Mouse (Mus musculus): ENCODE data around the gene Gnai2. TPM values are rescaled to one million over a fixed set of nuclear protein-coding genes. Genes with fewer than 3 reads are reported as not detected.

The Gnai2 gene
- total RNA-seq, 2 experiments from 2014 or later, result 229 to 244 TPM

GRCm38 (mm10) chr9:107620954-107621353 is 14.2 kb downstream of the Gnai2 start:
- DNase-seq (ENCODE audit: extremely low spot score in 1 of 2, low spot score in 2 of 2), result no peak
- intact Hi-C loops (cut with DNase I), result no loop called here

GRCm38 (mm10) chr9:107619546-107619879 is 15.7 kb downstream of the Gnai2 start:
- intact Hi-C loops (cut with DNase I), result no loop called here
- no peak for DNase-seq (ENCODE audit: extremely low spot score in 1 of 2, low spot score in 2 of 2)

- DNase-seq (ENCODE audit: extremely low spot score in 1 of 2, low spot score in 2 of 2), result peak in 1 of 2 experiments; percentile 81
- intact Hi-C loops (cut with DNase I), result no loop called here
Measured at GRCm38 (mm10) chr9:107618778-107619545, 16.2 kb downstream of the Gnai2 start.

GRCm38 (mm10) chr9:107618098-107618497 is 17.1 kb downstream of the Gnai2 start:
- DNase-seq (ENCODE audit: extremely low spot score in 1 of 2, low spot score in 2 of 2), result no peak
- intact Hi-C loops (cut with DNase I), result no loop called here

GRCm38 (mm10) chr9:107617461-107617860 is 17.7 kb downstream of the Gnai2 start:
- intact Hi-C loops (cut with DNase I), result no loop called here
- no peak for DNase-seq (ENCODE audit: extremely low spot score in 1 of 2, low spot score in 2 of 2)

- no peak for DNase-seq (ENCODE audit: extremely low spot score in 1 of 2, low spot score in 2 of 2)
- intact Hi-C loops (cut with DNase I), result no loop called here
Measured at GRCm38 (mm10) chr9:107615035-107615434, 20.1 kb downstream of the Gnai2 start.

GRCm38 (mm10) chr9:107612945-107613569 is 22.1 kb downstream of the Gnai2 start:
- no peak for DNase-seq (ENCODE audit: extremely low spot score in 1 of 2, low spot score in 2 of 2)
- intact Hi-C loops (cut with DNase I), result no loop called here

- peak; percentile 97 to 99 for DNase-seq (ENCODE audit: extremely low spot score in 1 of 2, low spot score in 2 of 2)
- intact Hi-C loops (cut with DNase I), result no loop called here
Measured at GRCm38 (mm10) chr9:107612191-107612944, 22.8 kb downstream of the Gnai2 start.

- intact Hi-C loops (cut with DNase I), result no loop called here
- DNase-seq (ENCODE audit: extremely low spot score in 1 of 2, low spot score in 2 of 2), result no peak
Measured at GRCm38 (mm10) chr9:107611456-107612190, 23.5 kb downstream of the Gnai2 start.

GRCm38 (mm10) chr9:107609433-107609830 is 25.7 kb downstream of the Gnai2 start:
- intact Hi-C loops (cut with DNase I), result no loop called here
- no peak for DNase-seq (ENCODE audit: extremely low spot score in 1 of 2, low spot score in 2 of 2)

GRCm38 (mm10) chr9:107608741-107609432 is 26.3 kb downstream of the Gnai2 start, which contains the start of gene Sema3b:
Sema3b (minus strand) TSS chr9:107609229.
- intact Hi-C loops (cut with DNase I), result no loop called here

GRCm38 (mm10) chr9:107607653-107608245 is 27.4 kb downstream of the Gnai2 start:
- no peak for DNase-seq (ENCODE audit: extremely low spot score in 1 of 2, low spot score in 2 of 2)

More at GRCm38 (mm10) chr9:107608741-107609432, 26.3 kb downstream of the Gnai2 start, which contains the start of gene Sema3b:
- no peak for DNase-seq (ENCODE audit: extremely low spot score in 1 of 2, low spot score in 2 of 2)

GRCm38 (mm10) chr9:107607036-107607435 is 28.1 kb downstream of the Gnai2 start:
- no peak for DNase-seq (ENCODE audit: extremely low spot score in 1 of 2, low spot score in 2 of 2)
- intact Hi-C loops (cut with DNase I), result no loop called here

More at GRCm38 (mm10) chr9:107607653-107608245, 27.4 kb downstream of the Gnai2 start:
- intact Hi-C loops (cut with DNase I), result no loop called here

GRCm38 (mm10) chr9:107606591-107606990 is 28.6 kb downstream of the Gnai2 start:
- intact Hi-C loops (cut with DNase I), result no loop called here
- peak in 1 of 2 experiments; percentile 35 for DNase-seq (ENCODE audit: extremely low spot score in 1 of 2, low spot score in 2 of 2)

- no peak for DNase-seq (ENCODE audit: extremely low spot score in 1 of 2, low spot score in 2 of 2)
- intact Hi-C loops (cut with DNase I), result no loop called here
Measured at GRCm38 (mm10) chr9:107605041-107605661, 30.0 kb downstream of the Gnai2 start.

GRCm38 (mm10) chr9:107603251-107603650 is 31.9 kb downstream of the Gnai2 start:
- no peak for DNase-seq (ENCODE audit: extremely low spot score in 1 of 2, low spot score in 2 of 2)
- intact Hi-C loops (cut with DNase I), result loop anchor here (5.0 kb wide), 1 partner anchor 74 kb away; the partner anchor contains the start of gene Gnat1

GRCm38 (mm10) chr9:107602068-107602648 is 33.0 kb downstream of the Gnai2 start:
- intact Hi-C loops (cut with DNase I), result loop anchor here (5.0 kb wide), 1 partner anchor 75 kb away; the partner anchor contains the start of gene Gnat1
- peak; percentile 84 to 91 for DNase-seq (ENCODE audit: extremely low spot score in 1 of 2, low spot score in 2 of 2)
